Mouse (Mus musculus) hindbrain, embryonic 13.5 days (tissue): ENCODE data around the gene Prep. TPM values are rescaled to one million over a fixed set of nuclear protein-coding genes. Genes with fewer than 3 reads are reported as not detected.

Source experiments
- ATAC-seq: fragments of 200-750 bp; cut with Nextera tagmentation; 2 replicates; pipeline ENCODE4 v1.8.0; 2017; ENCODE audit warnings: moderate TSS enrichment; ENCODE audit not compliant: low FRiP score
- H3K27ac ChIP-seq: fragments of 300-500 bp; sonication (generic); 2 replicates; pipeline ENCODE4 v1.5.1; 2015; ENCODE audit warnings: inconsistent platforms, mild to moderate bottlenecking, moderate library complexity
- H3K27me3 ChIP-seq: fragments of 300-500 bp; sonication (generic); 2 replicates; pipeline ENCODE4 v1.6.1; 2015; ENCODE audit warnings: mild to moderate bottlenecking, inconsistent platforms
- H3K36me3 ChIP-seq: fragments of 300-500 bp; sonication (generic); 2 replicates; pipeline ENCODE4 v1.6.1; 2015; ENCODE audit warnings: mild to moderate bottlenecking, inconsistent platforms
- H3K4me1 ChIP-seq: fragments of 300-500 bp; sonication (generic); replicated peaks from 2 replicates; pipeline ENCODE4 v1.6.1; 2015; ENCODE audit warnings: inconsistent platforms
- H3K4me2 ChIP-seq: fragments of 300-500 bp; sonication (generic); 2 replicates; pipeline ENCODE4 v1.6.1; 2015; ENCODE audit warnings: inconsistent platforms, mild to moderate bottlenecking, moderate library complexity
- H3K4me3 ChIP-seq: fragments of 300-500 bp; sonication (generic); 2 replicates; pipeline ENCODE4 v1.5.1; 2015; ENCODE audit warnings: mild to moderate bottlenecking, inconsistent platforms
- H3K9ac ChIP-seq: fragments of 300-500 bp; sonication (generic); 2 replicates; pipeline ENCODE4 v1.6.1; 2015; ENCODE audit warnings: mild to moderate bottlenecking, inconsistent platforms
- H3K9me3 ChIP-seq: fragments of 300-500 bp; sonication (generic); 2 replicates; pipeline ENCODE4 v1.6.1; 2016; ENCODE audit warnings: inconsistent platforms
- WGBS: fragments of 180-500 bp; shearing (Covaris S2); methylation state at CpG from one replicate; pipeline ENCODE4 v1.1.7; 2015; 5-methylcytosine and 5-hydroxymethylcytosine counted together
- polyA plus RNA-seq: library from polyadenylated mRNA; unstranded; fragments of >200 nt; fragmentation: Nextera tagmentation; extraction: Ambion mirVana; gene quantifications from 2 replicates; pipeline ENCODE4 v1.2.1, GENCODE M21; 2015

Gene Prep
- polyA plus RNA-seq, 1 experiment from 2014 or later, result 24.8 TPM

DNA sequence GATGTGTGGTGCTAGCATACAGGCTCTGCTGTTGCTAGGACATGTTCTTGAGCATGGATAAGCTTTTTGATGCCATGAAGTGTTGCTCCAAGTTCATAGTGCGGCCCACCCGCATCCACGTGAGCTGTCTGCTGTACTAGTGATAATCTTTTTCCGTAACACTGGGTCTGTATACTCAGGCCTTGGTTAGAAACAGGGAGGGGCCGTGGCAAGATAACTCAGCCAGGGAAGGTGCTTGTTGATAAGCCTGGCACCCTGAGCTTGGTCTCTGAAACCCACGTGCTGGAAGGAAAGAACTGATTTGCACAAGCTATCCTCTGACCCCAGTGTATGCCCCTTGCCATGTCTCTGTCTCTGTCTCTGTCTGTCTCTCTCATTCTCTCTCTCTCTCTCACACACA lies 63.0 kb downstream of the Prep start:
- Histone ChIP-seq H3K9ac (no peak overlapping the region), H3K4me1 (peaks cover 8% of the 10 kb centered on the region), H3K27me3 (no peaks in the 10 kb centered on the region), H3K27ac (peak overlapping the region; percentile 74), H3K9me3 (no peaks in the 10 kb centered on the region), H3K4me3 (no peak overlapping the region), H3K36me3 (peaks cover 17% of the 10 kb centered on the region), H3K4me2 (no peak overlapping the region)
- 90% methylated on average over 6 of the region's 6 CpGs for WGBS
- ATAC-seq, result no peak

DNA sequence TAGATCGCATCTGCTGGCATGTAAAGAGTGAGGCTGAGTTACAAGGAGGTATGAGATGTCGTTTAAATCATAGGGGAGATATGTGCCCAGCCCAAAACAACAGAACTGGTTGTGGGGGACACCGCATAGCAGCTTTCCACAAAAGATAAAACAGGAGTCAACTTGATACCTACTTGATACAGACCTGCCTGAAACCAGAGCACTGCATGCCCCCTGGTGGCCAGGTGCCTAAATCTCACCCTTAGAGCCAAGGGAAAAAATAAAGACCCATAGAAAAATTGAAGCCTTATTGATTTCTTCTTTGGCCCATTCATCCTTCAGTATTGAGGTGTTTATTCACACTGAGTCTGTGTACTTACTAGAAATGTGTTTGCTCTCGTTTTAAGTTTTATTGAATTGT lies 65.4 kb downstream of the Prep start:
- Histone ChIP-seq H3K4me3 (no peak overlapping the region), H3K27ac (no peak overlapping the region), H3K4me2 (no peak overlapping the region), H3K27me3 (no peaks in the 10 kb centered on the region), H3K9me3 (no peaks in the 10 kb centered on the region), H3K36me3 (no peaks in the 10 kb centered on the region; the same call in 1 of the 2 replicates), H3K9ac (no peak overlapping the region), H3K4me1 (peaks cover 14% of the 10 kb centered on the region)
- 81% methylated on average over 4 of the region's 4 CpGs for WGBS
- no peak for ATAC-seq

DNA sequence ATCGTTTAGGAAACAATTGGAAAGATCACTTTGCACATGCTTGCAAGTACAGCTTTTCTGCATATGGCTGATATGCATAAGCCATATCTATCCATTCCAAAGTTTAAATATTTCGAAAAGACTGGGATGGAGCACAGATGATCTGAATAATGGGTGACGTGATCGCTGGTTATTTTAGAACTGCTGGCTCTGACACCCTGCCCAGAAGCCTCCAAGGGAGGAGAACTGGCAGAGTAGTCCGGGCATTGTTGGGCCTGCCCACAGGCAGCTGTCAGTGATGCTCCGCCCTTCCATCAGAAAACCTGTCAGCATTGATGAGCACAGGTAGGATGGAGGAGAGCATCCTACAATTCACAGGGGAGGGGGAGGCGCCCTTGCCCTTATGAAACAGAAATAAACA lies 69.8 kb downstream of the Prep start:
- no peak overlapping the region for H3K4me2 ChIP-seq

DNA sequence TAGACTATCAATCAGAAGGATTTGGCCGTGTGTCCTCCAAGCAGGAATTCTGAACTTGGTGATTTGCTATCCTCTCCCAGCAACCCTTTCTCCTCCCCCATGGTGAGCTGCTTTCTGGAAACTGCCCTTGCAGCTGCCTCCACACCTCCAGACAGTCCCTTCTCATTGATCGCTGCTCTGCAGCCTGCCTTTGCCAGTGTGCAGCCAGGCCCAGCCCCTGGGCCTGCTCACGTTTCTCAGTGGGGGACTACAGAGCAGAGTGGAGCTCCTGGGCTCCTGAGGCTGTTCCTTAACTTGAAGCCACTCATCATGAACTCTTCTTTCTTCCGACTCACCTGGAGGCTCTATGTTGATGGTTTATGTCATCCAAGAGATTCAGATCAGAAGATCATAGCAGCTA lies 72.9 kb downstream of the Prep start:
- H3K4me1 ChIP-seq, result peaks cover 30% of the 10 kb centered on the region
- H3K36me3 ChIP-seq, result no peaks in the 10 kb centered on the region
- no peak overlapping the region for H3K4me2 ChIP-seq
- H3K4me3 ChIP-seq, result no peak overlapping the region
- H3K27me3 ChIP-seq, result no peaks in the 10 kb centered on the region
- H3K27ac ChIP-seq, result peak overlapping the region; percentile 60
- no peaks in the 10 kb centered on the region for H3K9me3 ChIP-seq
- H3K9ac ChIP-seq, result no peak overlapping the region
- ATAC-seq, result no peak
- WGBS, result 57% methylated on average over 4 of the region's 4 CpGs

More for the DNA sequence above, 69.8 kb downstream of the Prep start:
- Histone ChIP-seq H3K9me3 (no peaks in the 10 kb centered on the region), H3K4me3 (no peak overlapping the region), H3K36me3 (no peaks in the 10 kb centered on the region), H3K27ac (no peak overlapping the region), H3K9ac (no peak overlapping the region), H3K27me3 (no peaks in the 10 kb centered on the region), H3K4me1 (peaks cover 30% of the 10 kb centered on the region)
- no peak for ATAC-seq
- WGBS, result 91% methylated on average over 7 of the region's 7 CpGs

DNA sequence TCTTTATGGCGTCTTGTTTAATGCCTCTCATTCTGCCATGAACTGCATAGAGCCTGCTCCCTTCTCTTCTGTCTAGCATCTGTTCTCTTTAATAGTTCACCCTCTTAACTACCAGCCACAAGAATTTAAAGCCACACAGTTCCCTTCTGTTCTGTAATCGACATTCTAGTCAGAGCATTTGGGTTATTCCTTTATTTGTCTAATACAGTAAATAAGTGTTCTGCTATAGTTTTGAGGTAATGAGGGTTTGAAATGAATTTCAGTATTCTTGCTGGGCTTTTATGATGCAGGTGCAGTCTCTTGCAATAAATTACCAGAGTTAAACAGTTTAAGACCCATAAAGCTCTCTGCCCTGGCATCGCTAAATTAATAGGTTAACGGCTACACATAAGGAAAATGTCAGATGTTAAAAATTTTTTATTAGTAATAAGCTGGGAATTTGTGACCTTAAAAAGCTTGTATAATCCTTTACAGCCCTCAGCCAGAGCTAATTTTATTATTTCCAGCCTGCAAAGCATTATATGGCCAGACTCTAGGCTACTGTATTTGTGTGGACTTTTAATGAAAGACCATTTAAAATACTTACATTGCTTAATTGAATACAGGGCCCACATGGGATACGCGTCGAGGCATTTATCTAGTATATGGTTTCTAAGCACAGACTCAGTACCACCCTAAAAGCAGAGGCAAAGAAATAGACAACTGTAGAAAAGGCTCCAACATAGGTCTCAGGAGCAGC lies 73.6 kb downstream of the Prep start:
- Histone ChIP-seq H3K27ac (0 out of 2 replicates have a peak overlapping the region, but pooled peaks have one; percentile 60), H3K9me3 (no peaks in the 10 kb centered on the region)

DNA sequence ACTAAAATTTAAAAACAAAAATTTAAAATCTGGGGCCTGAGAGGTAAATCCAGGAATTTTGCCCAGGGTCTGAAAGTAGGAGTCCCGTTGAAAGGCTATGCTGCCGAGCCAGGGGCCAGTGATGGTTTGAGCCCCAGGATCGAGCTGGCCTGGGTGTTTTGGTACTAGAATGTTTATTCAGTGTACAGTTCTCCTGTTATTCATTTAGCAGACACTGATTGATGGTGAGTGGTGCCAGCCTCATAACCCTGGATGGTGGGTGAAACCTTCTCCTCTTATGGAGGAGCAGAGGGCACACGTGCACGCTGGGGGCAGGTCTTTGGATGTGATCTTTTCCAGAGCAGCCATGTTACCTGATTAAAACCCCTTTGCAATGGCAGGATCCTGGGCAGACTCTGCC lies 75.4 kb downstream of the Prep start:
- ATAC-seq, result no peak
- Histone ChIP-seq H3K9ac (no peak overlapping the region), H3K4me2 (no peak overlapping the region), H3K9me3 (no peaks in the 10 kb centered on the region), H3K36me3 (no peaks in the 10 kb centered on the region), H3K27ac (no peak overlapping the region), H3K4me3 (no peak overlapping the region), H3K27me3 (no peaks in the 10 kb centered on the region), H3K4me1 (peaks cover 38% of the 10 kb centered on the region)
- 82% methylated on average over 5 of the region's 5 CpGs for WGBS

More for the DNA sequence above, 73.6 kb downstream of the Prep start:
- no peak for ATAC-seq
- Histone ChIP-seq H3K4me2 (no peak overlapping the region), H3K36me3 (no peaks in the 10 kb centered on the region), H3K4me3 (no peak overlapping the region), H3K27me3 (no peaks in the 10 kb centered on the region), H3K9ac (no peak overlapping the region), H3K4me1 (peaks cover 30% of the 10 kb centered on the region)
- WGBS, result 76% methylated on average over 7 of the region's 7 CpGs

DNA sequence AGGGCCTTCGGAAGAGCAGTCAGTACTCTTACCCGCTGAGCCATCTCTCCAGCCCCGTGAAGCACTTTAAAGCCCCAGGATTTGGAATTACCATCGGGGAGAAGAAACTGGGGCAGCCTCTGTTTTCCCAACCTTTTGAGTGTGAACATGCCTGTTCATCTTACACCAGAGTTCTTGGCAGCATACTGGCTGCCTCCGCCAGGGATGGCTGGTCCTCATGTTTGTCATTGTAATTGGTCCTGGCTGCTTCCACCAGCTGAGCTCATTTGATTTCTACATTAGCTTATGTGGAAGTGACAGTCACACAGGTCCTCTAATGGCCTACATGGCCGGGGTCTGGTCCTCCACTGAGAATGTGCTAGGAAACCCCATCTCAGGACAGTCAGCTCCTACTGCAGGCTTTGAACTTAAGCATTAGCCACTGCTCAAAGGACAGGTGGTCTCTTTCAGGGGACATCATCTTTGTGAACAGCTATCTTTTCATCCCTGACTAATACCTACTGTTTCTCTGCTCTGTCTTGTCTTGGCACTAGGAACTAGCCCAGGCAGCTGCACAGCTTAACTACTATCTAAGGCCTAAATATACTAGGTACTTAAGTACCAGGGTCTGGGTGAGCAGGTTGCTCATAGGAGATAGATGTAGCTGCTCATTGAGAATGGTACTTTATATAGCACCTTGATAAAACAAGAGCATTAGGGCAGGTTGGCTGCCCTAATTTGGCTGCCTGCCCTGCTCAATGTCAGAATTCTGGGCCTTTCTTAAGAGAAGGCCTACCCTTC lies 77.2 kb downstream of the Prep start:
- Histone ChIP-seq H3K4me1 (peaks cover 36% of the 10 kb centered on the region), H3K4me3 (no peak overlapping the region), H3K4me2 (no peak overlapping the region), H3K27me3 (no peaks in the 10 kb centered on the region), H3K9ac (no peak overlapping the region), H3K9me3 (no peaks in the 10 kb centered on the region), H3K36me3 (peaks cover 3% of the 10 kb centered on the region; the same call in 1 of the 2 replicates), H3K27ac (no peak overlapping the region)
- 86% methylated on average over 6 of the region's 6 CpGs for WGBS
- no peak for ATAC-seq

DNA sequence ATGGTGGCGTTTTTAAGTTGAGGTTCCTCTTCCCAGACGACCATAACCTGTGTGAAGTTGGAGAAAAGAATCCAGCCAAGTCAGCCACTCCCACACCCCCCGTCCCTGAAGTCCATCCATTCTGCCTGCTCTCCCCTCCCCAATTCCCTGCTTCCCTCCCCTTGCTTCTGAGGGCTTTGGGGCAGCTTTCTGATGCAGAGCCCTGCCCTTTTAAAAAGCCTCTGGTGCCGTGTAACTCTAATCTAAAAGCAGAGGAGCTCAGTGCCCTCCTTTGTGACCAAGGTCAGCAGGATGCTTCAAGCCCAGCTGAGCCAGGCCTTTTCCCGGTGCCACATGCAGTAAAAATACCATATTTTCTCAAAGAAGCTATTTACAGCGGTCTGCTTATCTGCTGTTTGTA lies 79.8 kb downstream of the Prep start:
- WGBS, result 14% methylated on average over 6 of the region's 6 CpGs
- no peak overlapping the region for H3K4me3 ChIP-seq
- ATAC-seq, result no peak
- H3K4me2 ChIP-seq, result peak overlapping the region; percentile 21; the same call in 1 of the 2 replicates
- H3K9ac ChIP-seq, result peak overlapping the region; percentile 53; the same call in 1 of the 2 replicates
- H3K36me3 ChIP-seq, result peaks cover 19% of the 10 kb centered on the region
- H3K27ac ChIP-seq, result peak overlapping the region; percentile 85
- H3K27me3 ChIP-seq, result no peaks in the 10 kb centered on the region
- no peaks in the 10 kb centered on the region for H3K9me3 ChIP-seq
- peaks cover 31% of the 10 kb centered on the region for H3K4me1 ChIP-seq

DNA sequence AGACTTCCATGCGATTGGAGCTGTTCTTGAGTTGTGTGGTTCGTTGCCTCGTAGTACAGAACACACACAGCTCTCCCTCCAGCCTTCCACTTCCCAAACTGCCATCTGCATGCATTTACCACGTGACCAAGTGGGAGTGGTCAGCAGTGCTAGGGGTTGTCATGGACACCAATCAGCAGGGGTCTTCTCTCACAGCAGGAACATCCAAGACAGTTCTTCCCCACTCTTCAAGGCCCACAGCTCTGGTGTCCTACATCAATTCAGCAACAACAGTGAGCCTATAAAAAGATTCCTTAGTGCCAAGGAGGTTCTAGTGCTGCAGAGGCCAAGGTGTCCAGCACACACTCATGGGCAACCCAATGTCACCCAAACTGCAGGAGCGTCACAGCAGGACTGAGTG lies 84.1 kb downstream of the Prep start:
- Histone ChIP-seq H3K27ac (no peak overlapping the region; the same call in 1 of the 2 replicates), H3K9me3 (no peaks in the 10 kb centered on the region), H3K36me3 (peaks cover 58% of the 10 kb centered on the region), H3K4me3 (no peak overlapping the region), H3K9ac (no peak overlapping the region), H3K27me3 (no peaks in the 10 kb centered on the region), H3K4me1 (peaks cover 29% of the 10 kb centered on the region), H3K4me2 (no peak overlapping the region)
- WGBS, result 49% methylated on average over 5 of the region's 5 CpGs
- ATAC-seq, result no peak

DNA sequence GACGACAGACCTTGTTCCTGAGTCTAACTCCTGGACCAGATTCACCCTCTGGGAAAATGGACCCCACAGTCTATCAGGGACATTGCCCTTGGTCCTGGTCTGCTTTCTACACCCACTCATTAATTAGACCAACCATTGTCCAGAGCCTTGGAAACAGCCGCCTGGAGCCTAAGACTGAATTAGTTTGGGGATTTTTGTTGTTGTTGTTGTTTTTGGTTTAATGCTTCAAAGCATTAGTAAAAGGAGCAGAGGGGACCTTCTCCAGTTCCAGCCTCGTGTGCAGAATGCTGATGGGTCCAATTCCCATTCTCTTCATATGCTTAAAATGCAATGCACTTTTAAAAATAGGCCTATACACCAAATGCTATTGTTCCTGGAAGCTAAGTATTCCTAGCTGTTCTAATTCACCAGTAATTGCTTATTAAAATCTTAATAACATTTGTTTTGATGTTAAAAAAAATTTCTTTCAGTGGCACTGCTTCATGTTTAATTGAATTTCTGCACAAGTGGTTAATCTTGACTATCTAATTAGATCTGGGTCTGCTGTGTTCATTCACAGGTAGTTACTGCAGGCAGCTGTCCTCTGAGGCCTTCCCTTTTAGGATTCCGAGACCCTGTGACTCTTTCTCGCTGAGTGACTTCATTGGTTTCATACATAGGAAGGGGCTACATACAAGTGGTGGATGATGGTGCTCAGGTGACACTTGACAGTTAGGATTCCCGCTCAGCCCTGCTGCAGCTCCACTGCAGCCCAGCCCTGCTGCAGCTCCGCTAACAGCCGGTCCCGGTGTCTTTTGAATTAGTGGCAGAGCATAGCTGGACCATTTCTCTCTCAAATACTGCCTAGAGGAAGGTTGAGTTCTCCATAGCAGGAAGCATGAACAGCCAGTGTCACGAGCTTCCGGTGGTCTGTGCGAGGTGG lies 85.0 kb downstream of the Prep start:
- Histone ChIP-seq H3K9me3 (no peaks in the 10 kb centered on the region), H3K4me3 (no peak overlapping the region), H3K9ac (no peak overlapping the region), H3K36me3 (peaks cover 64% of the 10 kb centered on the region), H3K27ac (peak overlapping the region; percentile 67), H3K27me3 (no peaks in the 10 kb centered on the region), H3K4me2 (no peak overlapping the region), H3K4me1 (peaks cover 20% of the 10 kb centered on the region)
- ATAC-seq, result peak; percentile 33; the same call in 1 of the 2 replicates
- WGBS, result 82% methylated on average over 12 of the region's 12 CpGs

DNA sequence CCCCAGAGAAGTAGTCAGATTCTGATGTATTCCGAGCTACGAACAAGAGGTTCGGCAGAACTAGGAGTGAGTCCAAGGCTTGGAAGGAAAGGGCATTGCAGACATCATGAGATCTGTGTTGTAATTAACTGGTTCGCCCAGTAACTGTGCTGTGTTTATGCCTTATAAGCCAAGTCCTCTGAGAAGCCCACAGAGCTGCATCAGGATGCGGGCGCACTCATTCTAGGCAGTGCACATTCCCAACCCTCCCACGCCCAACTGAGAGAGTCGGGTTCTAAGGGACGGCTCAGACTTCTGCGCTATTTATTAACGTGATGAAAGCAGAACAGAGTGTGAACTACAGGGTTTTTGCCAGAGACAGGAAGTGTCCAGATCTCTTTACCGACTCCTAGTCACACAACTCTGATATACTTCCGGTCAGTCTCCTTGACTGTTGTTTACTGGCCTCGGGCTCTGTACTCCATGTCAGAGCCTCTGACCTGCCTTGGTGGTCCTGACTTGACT lies 87.6 kb downstream of the Prep start:
- Histone ChIP-seq H3K9ac (no peak overlapping the region), H3K27ac (no peak overlapping the region), H3K4me1 (peaks cover 12% of the 10 kb centered on the region), H3K9me3 (no peaks in the 10 kb centered on the region), H3K27me3 (no peaks in the 10 kb centered on the region), H3K36me3 (peaks cover 83% of the 10 kb centered on the region), H3K4me2 (no peak overlapping the region), H3K4me3 (no peak overlapping the region)
- 96% methylated on average over 14 of the region's 14 CpGs for WGBS
- ATAC-seq, result no peak

DNA sequence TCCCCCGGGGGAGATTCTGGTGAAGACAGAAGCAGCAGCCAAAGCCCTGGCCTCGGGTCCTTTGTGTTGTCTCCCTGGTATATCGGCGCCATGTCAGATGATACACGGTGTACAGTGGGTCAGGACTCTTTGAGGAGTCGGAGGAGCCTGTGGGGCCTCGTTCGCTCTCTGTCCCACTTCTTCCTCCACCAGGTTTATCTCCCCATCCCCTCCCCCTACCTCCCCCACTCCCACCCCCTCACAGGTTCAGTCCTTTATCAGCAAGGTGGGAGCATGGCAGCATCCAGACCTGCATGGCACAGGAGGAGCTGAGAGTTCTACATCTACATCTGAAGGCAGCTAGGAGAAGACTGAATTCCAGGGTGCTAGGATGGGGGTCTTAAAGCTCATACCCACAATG lies 98.8 kb downstream of the Prep start:
- 88% methylated on average over 8 of the region's 8 CpGs for WGBS
- H3K27me3 ChIP-seq, result no peaks in the 10 kb centered on the region
- no peak for ATAC-seq

More for the DNA sequence above, 98.8 kb downstream of the Prep start:
- H3K9me3 ChIP-seq, result no peaks in the 10 kb centered on the region
- no peaks in the 10 kb centered on the region for H3K4me1 ChIP-seq
- H3K4me3 ChIP-seq, result no peak overlapping the region
- no peak overlapping the region for H3K9ac ChIP-seq
- H3K27ac ChIP-seq, result no peak overlapping the region
- H3K4me2 ChIP-seq, result no peak overlapping the region
- H3K36me3 ChIP-seq, result no peaks in the 10 kb centered on the region
